Mouse (Mus musculus) forebrain, postnatal 0 days (tissue): Measurements from ENCODE around the gene Chtop. TPM values are rescaled to one million over a fixed set of nuclear protein-coding genes. Genes with fewer than 3 reads are reported as not detected.

ENCODE experiments used
- ATAC-seq: fragments of 200-750 bp; cut with Nextera tagmentation; 2 replicates; pipeline ENCODE4 v1.8.0; 2017; ENCODE audit warnings: mild to moderate bottlenecking, moderate library complexity
- DNase-seq: peaks from one replicate; pipeline ENCODE4 v3.0.0-alpha.2; 2015
- H3K27ac ChIP-seq: fragments of 300-500 bp; sonication (generic); 2 replicates; pipeline ENCODE4 v1.5.1; 2014; ENCODE audit warnings: low read depth, mild to moderate bottlenecking, antibody characterized with exemption, low read length, moderate library complexity, mixed read lengths
- H3K27me3 ChIP-seq: fragments of 300-500 bp; sonication (generic); 2 replicates; pipeline ENCODE4 v1.6.1; 2014; ENCODE audit warnings: mild to moderate bottlenecking, low read length, mixed read lengths; ENCODE audit not compliant: insufficient read depth
- H3K36me3 ChIP-seq: fragments of 300-500 bp; sonication (generic); 2 replicates; pipeline ENCODE4 v1.6.1; 2014; ENCODE audit warnings: mild to moderate bottlenecking, moderate library complexity; ENCODE audit not compliant: insufficient read depth
- H3K4me1 ChIP-seq: fragments of 300-500 bp; sonication (generic); 2 replicates; pipeline ENCODE4 v1.6.1; 2014; ENCODE audit warnings: antibody characterized with exemption; ENCODE audit not compliant: insufficient read depth
- H3K4me2 ChIP-seq: fragments of 300-500 bp; sonication (generic); 2 replicates; pipeline ENCODE4 v1.6.1; 2014; ENCODE audit warnings: low read depth, mild to moderate bottlenecking, moderate library complexity
- H3K4me3 ChIP-seq: fragments of 300-500 bp; sonication (generic); 2 replicates; pipeline ENCODE4 v1.5.1; 2014; ENCODE audit warnings: low read depth, low read length, mixed read lengths
- H3K9ac ChIP-seq: fragments of 300-500 bp; sonication (generic); 2 replicates; pipeline ENCODE4 v1.6.1; 2014; ENCODE audit warnings: mild to moderate bottlenecking
- H3K9me3 ChIP-seq: fragments of 300-500 bp; sonication (generic); 2 replicates; pipeline ENCODE4 v1.6.1; 2016; ENCODE audit warnings: low read length
- CTCF ChIP-seq: sonication (generic); IDR thresholded peaks from 2 replicates; pipeline ENCODE4 v1.5.1; 2016; ENCODE audit warnings: antibody characterized with exemption, control low read depth, low read depth
- WGBS: fragments of 180-500 bp; shearing (Covaris S2); extraction: QIAGEN DNeasy Blood & Tissue Kit; methylation state at CpG from one replicate; pipeline ENCODE4 v1.1.7; 2014; 5-methylcytosine and 5-hydroxymethylcytosine counted together
- polyA plus RNA-seq: library from polyadenylated mRNA; unstranded; fragments of >200 nt; fragmentation: Nextera tagmentation; extraction: Ambion mirVana; gene quantifications from 2 replicates; pipeline ENCODE4 v1.2.1, GENCODE M21; 2015
- total RNA-seq: library from RNA; depleted of rRNA; stranded (reverse); fragments of >200 nt; gene quantifications from 2 replicates; pipeline ENCODE4 v1.2.3, GENCODE M21; 2014

The Chtop gene
- total and polyA plus RNA-seq, 2 experiments from 2014 or later, result 179 to 302 TPM

GRCm38 (mm10) chr3:90465081-90465685, 44.1 kb downstream of the Chtop start:
- H3K4me1 ChIP-seq, result no peaks in the 10 kb centered on the region
- TF ChIP-seq CTCF, result no peak
- no peaks in the 10 kb centered on the region for H3K9me3 ChIP-seq
- H3K4me3 ChIP-seq, result peak overlapping the region; percentile 48
- H3K9ac ChIP-seq, result peak overlapping the region; percentile 48
- WGBS, result 1% methylated on average over 75 of the region's 75 CpGs
- ATAC-seq (peak; percentile 45), DNase-seq (peak; percentile 13)
- H3K27me3 ChIP-seq, result peaks cover 28% of the 10 kb centered on the region
- no peak overlapping the region for H3K27ac ChIP-seq
- H3K4me2 ChIP-seq, result peak overlapping the region; percentile 97
- no peaks in the 10 kb centered on the region for H3K36me3 ChIP-seq

DNA sequence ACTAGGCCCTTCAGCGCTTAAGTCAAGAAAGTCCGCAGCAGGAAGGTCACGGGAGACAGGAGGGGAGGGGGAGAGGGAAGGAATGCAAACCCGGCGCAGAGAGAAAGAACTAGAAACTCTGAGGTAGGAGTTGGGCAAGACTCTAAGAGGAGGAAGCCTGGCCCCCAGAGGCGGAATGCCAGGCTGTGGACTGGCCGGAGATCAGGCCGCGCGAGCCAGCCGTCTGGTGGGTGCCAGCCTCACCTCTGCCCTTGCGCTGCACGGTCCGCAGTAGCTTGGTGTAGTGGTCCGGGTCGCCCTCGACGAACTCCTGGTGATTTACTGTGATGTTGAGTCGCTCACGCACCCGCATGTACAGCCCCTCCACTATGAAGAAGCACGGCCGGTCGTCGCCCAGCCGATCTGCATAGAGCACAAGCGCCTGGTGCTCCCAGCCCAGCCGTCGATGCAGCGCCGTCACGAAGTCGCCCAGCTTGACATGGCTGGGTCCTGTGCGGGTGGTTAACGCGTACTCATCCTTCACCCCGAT, 44.7 kb downstream of the Chtop start:
- H3K27me3 ChIP-seq, result peaks cover 28% of the 10 kb centered on the region
- H3K27ac ChIP-seq, result no peak overlapping the region
- peak overlapping the region; percentile 48; the same call in 1 of the 2 replicates for H3K9ac ChIP-seq
- ATAC-seq (peak; percentile 23; the same call in 1 of the 2 replicates), DNase-seq (no peak)
- TF ChIP-seq CTCF, result no peak
- 11% methylated on average over 37 of the region's 37 CpGs for WGBS
- H3K9me3 ChIP-seq, result no peaks in the 10 kb centered on the region
- no peaks in the 10 kb centered on the region for H3K36me3 ChIP-seq
- peak overlapping the region; percentile 97 for H3K4me2 ChIP-seq
- no peaks in the 10 kb centered on the region for H3K4me1 ChIP-seq
- H3K4me3 ChIP-seq, result peak overlapping the region; percentile 48

DNA sequence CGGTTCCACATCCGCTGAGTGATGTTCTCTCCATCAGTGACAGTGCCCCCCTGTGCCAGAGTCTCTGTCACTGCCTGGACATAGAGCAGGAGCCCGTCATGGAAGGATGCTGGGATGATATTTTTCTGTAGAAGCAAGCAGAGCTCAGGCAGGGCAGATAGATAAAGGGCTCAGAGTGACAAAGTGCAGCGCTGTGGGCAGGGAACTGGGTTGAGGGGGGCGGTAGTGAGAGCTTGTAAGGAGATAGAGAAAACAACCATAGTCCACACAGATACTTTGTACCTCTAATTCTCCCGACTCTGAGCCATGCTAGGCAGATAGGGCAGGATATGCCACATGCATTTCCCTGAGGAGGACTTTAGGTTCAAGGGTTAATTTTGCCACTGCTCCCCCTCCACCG, 46.7 kb downstream of the Chtop start:
- H3K27me3 ChIP-seq, result peaks cover 28% of the 10 kb centered on the region
- WGBS, result 31% methylated on average over 7 of the region's 7 CpGs
- H3K9ac ChIP-seq, result no peak overlapping the region
- no peak overlapping the region for H3K4me2 ChIP-seq
- H3K36me3 ChIP-seq, result no peaks in the 10 kb centered on the region
- H3K4me1 ChIP-seq, result no peaks in the 10 kb centered on the region
- H3K4me3 ChIP-seq, result no peak overlapping the region
- H3K9me3 ChIP-seq, result no peaks in the 10 kb centered on the region
- ATAC-seq (no peak), DNase-seq (no peak)
- no peak for TF ChIP-seq CTCF
- no peak overlapping the region for H3K27ac ChIP-seq

GRCm38 (mm10) chr3:90461935-90462334, 47.4 kb downstream of the Chtop start:
- 92% methylated on average over 3 of the region's 3 CpGs for WGBS
- Histone ChIP-seq H3K4me3 (no peak overlapping the region), H3K36me3 (no peaks in the 10 kb centered on the region), H3K4me1 (no peaks in the 10 kb centered on the region), H3K9ac (no peak overlapping the region), H3K27me3 (peaks cover 28% of the 10 kb centered on the region), H3K9me3 (no peaks in the 10 kb centered on the region), H3K4me2 (no peak overlapping the region), H3K27ac (no peak overlapping the region)
- DNase-seq (no peak), ATAC-seq (no peak)
- TF ChIP-seq CTCF, result no peak

DNA sequence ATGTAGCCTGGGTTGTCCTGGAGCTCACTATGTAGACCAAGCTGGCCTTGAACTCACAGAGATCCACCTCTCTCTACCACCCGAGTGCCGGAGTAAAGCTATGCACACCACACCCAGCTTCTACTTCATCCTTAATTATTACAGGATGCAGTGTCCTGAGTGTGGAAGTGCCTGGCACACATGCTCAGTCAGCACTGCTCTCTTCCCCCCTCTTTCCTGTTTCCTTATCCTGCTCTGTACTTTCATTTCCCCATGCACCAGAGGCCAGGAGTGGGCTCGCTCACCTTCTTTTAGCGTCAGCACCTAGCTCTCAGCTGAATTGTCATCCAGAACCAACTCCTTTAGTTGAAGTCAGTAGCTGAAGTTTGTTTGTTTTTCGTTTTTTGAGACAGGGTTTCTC, 49.0 kb downstream of the Chtop start:
- no peaks in the 10 kb centered on the region for H3K4me1 ChIP-seq
- H3K36me3 ChIP-seq, result no peaks in the 10 kb centered on the region
- H3K4me3 ChIP-seq, result no peak overlapping the region
- H3K27ac ChIP-seq, result no peak overlapping the region
- DNase-seq (no peak), ATAC-seq (no peak)
- no peak for TF ChIP-seq CTCF
- H3K9me3 ChIP-seq, result no peaks in the 10 kb centered on the region
- WGBS, result 73% methylated on average over 5 of the region's 5 CpGs
- H3K4me2 ChIP-seq, result no peak overlapping the region
- no peak overlapping the region for H3K9ac ChIP-seq
- H3K27me3 ChIP-seq, result peaks cover 21% of the 10 kb centered on the region

DNA sequence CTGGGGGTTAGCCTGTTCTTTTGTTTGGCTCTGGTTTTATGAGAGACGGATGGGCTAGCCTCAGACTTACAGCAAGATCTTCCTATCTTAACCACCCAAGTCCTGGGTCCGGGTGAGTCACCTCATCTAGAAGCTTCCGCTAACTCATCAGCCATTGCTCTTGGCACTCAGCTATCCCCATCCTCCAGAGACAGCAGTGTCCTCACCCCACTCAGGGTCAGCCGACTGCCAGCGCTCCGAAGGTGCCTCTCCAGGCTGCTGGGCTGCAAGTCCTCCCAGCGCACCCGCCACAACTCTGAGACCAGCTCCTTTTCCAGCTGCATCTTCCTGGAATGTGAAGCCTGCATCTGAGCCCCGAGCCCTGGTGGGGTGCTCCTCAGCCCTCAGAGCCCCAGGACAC, 49.6 kb downstream of the Chtop start:
- Histone ChIP-seq H3K4me2 (no peak overlapping the region), H3K4me3 (no peak overlapping the region), H3K4me1 (no peaks in the 10 kb centered on the region), H3K9ac (no peak overlapping the region), H3K36me3 (no peaks in the 10 kb centered on the region), H3K9me3 (no peaks in the 10 kb centered on the region), H3K27me3 (peaks cover 16% of the 10 kb centered on the region), H3K27ac (no peak overlapping the region)
- ATAC-seq (no peak), DNase-seq (no peak)
- WGBS, result 75% methylated on average over 9 of the region's 9 CpGs
- no peak for TF ChIP-seq CTCF

DNA sequence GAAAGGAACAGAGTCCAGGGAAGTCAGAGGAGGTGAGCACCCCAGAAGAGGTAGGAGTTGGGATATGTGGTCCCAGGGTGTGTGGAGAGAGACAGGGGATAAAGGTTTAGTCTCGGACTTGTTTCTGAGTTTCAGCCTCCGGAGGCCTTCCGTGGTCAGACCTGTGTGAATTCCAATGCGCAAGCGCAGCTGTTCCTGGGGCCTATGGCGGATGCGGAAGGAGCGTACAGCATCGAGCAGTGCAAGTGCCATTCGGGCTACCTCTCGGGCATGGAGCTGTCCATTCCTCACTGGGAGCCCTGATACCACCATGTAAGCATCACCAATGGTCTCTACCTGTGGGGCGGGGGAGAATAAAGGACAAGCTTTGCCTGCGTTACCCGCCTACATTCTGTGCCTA, 54.4 kb downstream of the Chtop start:
- Histone ChIP-seq H3K27me3 (no peaks in the 10 kb centered on the region), H3K4me3 (no peak overlapping the region), H3K4me1 (no peaks in the 10 kb centered on the region), H3K27ac (no peak overlapping the region), H3K36me3 (no peaks in the 10 kb centered on the region), H3K9ac (no peak overlapping the region), H3K9me3 (no peaks in the 10 kb centered on the region), H3K4me2 (no peak overlapping the region)
- no peak for TF ChIP-seq CTCF
- DNase-seq, result no peak
- ATAC-seq, result no peak
- 87% methylated on average over 14 of the region's 14 CpGs for WGBS
